Mouse (Mus musculus) stomach, postnatal 0 days (tissue): ENCODE measurements around the gene Mphosph10.

ENCODE experiments used
- CTCF ChIP-seq: IDR thresholded peaks from 2 replicates; pipeline ENCODE4 v1.5.1; 2016; ENCODE audit warnings: antibody characterized with exemption, low read depth, mild to moderate bottlenecking, moderate library complexity
- EP300 ChIP-seq: optimal IDR thresholded peaks from 2 replicates; pipeline ENCODE3; 2016; ENCODE audit warnings: antibody characterized with exemption

DNA sequence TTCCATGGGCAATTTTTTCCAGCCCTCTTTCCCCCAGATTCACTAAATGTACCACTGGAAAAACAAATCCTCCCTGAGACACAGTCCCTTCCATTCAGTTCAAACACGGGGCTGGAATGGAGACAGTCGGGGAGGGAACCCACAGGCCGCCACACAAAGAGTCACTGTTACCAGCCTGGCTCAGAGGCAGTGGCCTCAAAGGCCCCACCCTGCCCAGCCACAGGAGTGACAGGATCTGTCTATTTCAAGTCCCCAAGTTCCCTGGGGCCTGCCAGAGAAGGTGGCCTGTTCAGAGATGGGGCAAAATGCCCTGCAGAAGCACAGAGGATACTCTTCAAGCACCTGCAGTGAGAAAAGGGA, 31.5 kb downstream of the Mphosph10 start:
- TF ChIP-seq CTCF (no peak), EP300 (no peak)
